Mouse (Mus musculus) 3T3-L1 (cell line): ENCODE data around the gene Olfr718-ps1.

ENCODE experiments used
- DNase-seq: peaks from one replicate; pipeline ENCODE4 v3.0.0-alpha.2; 2015; ENCODE audit warnings: low read depth, low spot score

Gene Olfr718-ps1

GRCm38 (mm10) chr5:143129101-143129500 lies 18.3 kb downstream of the Olfr718-ps1 start:
- no peak for DNase-seq

DNA sequence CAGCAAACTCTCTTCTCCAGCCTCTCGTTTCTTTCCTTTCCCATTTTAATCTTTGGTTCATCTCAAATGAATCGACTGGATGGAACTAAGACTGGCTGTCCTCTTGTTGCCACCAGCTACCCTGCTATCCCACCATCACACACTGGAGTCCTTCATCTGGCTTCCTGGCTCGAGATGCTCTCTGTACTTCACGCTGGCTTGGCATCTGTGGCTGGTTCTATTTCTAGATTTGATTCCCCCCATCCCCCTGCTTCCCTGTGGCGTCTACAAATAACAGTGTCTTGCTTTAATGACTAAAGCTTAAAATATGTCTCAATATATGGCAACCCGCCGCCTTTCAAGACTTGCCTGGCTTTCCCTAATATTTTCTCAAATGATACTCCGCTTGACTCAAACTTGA lies 19.5 kb downstream of the Olfr718-ps1 start:
- DNase-seq, result no peak

- DNase-seq, result no peak
These were observed 20.5 kb downstream of the Olfr718-ps1 start for GRCm38 (mm10) chr5:143126908-143127307.

GRCm38 (mm10) chr5:143126089-143126488 lies 21.3 kb downstream of the Olfr718-ps1 start:
- DNase-seq, result no peak

GRCm38 (mm10) chr5:143125601-143126000 lies 21.8 kb downstream of the Olfr718-ps1 start:
- no peak for DNase-seq

GRCm38 (mm10) chr5:143124805-143125378 lies 22.5 kb downstream of the Olfr718-ps1 start:
- no peak for DNase-seq

DNA sequence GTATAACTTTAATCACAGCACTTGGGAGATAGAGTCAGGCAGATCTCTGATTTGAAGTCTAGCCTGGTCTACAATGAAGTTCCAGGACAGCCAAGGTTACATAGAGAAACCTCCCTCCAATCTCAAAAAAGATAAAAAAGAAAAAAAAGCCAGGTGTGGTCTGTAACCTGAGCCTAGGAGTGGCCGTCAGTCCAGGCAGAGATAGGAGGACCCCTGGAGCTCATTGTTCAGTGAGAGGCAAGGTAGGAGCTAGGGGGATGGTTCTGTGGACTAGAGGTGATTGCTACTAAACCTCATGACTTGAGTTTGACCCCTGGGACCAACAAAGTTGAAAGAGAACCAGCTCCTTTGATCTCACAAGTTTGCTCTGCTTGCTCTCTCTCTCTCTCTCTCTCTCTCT lies 24.7 kb downstream of the Olfr718-ps1 start:
- DNase-seq, result no peak

GRCm38 (mm10) chr5:143122125-143122524 lies 25.3 kb downstream of the Olfr718-ps1 start:
- no peak for DNase-seq

GRCm38 (mm10) chr5:143112281-143113246 lies 34.8 kb downstream of the Olfr718-ps1 start, which contains the start of gene Rnf216:
Gene Rnf216, minus strand, starts transcription at chr5:143112994.
- DNase-seq, result peak; percentile 97

DNA sequence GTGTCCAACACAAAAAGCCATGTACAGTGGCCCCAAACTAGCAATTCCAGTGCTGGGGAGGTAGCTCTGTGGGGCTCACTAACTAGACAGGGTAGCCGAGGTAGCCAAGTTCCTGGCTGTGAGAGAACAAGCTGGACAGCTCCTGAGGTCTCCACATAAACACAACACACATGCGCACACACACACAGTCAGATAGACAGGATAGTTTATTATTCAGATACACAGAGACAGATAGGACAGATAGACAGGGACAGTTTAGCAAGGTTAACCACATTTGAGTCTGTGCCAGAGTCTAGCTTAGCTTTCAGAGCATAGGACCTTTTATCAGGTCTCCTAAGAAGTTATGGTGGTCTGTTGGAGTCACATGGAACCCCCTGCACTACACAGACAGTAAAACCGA lies 40.5 kb downstream of the Olfr718-ps1 start:
- no peak for DNase-seq

- no peak for DNase-seq
These were observed 44.1 kb downstream of the Olfr718-ps1 start for GRCm38 (mm10) chr5:143103231-143103630.

GRCm38 (mm10) chr5:143101626-143102025 lies 45.8 kb downstream of the Olfr718-ps1 start:
- no peak for DNase-seq

DNA sequence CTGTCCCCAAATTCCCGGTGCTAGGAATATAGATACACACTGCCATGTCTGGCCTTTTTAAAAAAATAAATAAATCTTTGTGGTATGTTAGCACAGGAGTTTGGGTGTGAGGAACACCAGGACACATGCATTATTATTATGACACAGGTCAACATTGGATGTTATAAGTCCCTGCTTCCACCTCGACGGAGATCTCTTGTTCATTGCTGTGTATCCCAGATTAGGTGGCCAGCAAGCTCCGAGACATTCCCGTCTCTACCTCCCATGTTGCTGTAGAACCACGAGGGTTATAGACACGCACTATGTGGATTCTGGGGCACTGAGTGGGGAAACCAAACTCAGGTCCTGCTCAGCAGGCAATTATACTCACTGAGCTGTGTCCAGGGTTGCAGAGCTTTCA lies 52.1 kb downstream of the Olfr718-ps1 start:
- DNase-seq, result no peak

GRCm38 (mm10) chr5:143092891-143093290 lies 54.5 kb downstream of the Olfr718-ps1 start:
- peak; percentile 40 for DNase-seq

DNA sequence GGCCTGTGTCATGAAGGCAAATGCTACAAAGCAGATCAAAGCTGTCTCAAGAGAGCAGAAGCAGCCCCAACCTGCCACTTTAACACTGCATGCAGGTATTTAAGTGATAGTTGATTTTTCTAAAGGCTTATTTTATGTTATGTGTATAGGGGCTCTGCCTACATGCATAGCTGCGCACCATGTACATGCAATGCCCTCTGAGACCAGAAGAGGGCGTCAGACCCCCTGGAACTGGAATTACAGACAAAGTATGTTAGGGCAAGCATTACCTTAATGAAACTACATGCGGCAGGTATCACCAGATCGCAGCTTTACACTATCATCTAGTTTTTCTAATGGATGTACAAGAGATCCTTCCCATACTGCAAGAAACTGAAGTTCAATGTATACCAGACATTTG lies 62.5 kb downstream of the Olfr718-ps1 start:
- DNase-seq, result peak; percentile 51
